Mouse (Mus musculus) heart, embryonic 11.5 days (tissue): Measurements from ENCODE around the gene Baiap2. TPM values are rescaled to one million over a fixed set of nuclear protein-coding genes. Genes with fewer than 3 reads are reported as not detected.
A peak's percentile ranks its signal among the peaks of the same experiment; 100 is the strongest.

Source experiments
- ATAC-seq: fragments of 200-750 bp; cut with Nextera tagmentation; replicated peaks from 2 replicates; pipeline ENCODE4 v1.8.0; 2017; ENCODE audit warnings: moderate library complexity; ENCODE audit not compliant: insufficient number of reproducible peaks, low FRiP score, low TSS enrichment
- H3K27ac ChIP-seq: fragments of 300-500 bp; sonication (generic); 2 replicates; pipeline ENCODE4 v1.5.1; 2014; ENCODE audit warnings: mild to moderate bottlenecking, low read depth, low read length
- H3K27me3 ChIP-seq: fragments of 300-500 bp; sonication (generic); 2 replicates; pipeline ENCODE4 v1.6.1; 2014; ENCODE audit warnings: mild to moderate bottlenecking, low read length, mixed read lengths; ENCODE audit not compliant: control insufficient read depth, insufficient read depth
- H3K36me3 ChIP-seq: fragments of 300-500 bp; sonication (generic); 2 replicates; pipeline ENCODE4 v1.6.1; 2014; ENCODE audit warnings: mild to moderate bottlenecking, low read length, moderate library complexity, mixed read lengths; ENCODE audit not compliant: control insufficient read depth, insufficient read depth
- H3K4me1 ChIP-seq: fragments of 300-500 bp; sonication (generic); 2 replicates; pipeline ENCODE4 v1.6.1; 2014; ENCODE audit warnings: low read length; ENCODE audit not compliant: control insufficient read depth, insufficient read depth
- H3K4me2 ChIP-seq: fragments of 300-500 bp; sonication (generic); 2 replicates; pipeline ENCODE4 v1.6.1; 2014; ENCODE audit warnings: mild to moderate bottlenecking, moderate library complexity
- H3K4me3 ChIP-seq: fragments of 300-500 bp; sonication (generic); 2 replicates; pipeline ENCODE4 v1.5.1; 2014; ENCODE audit warnings: low read depth, low read length
- H3K9ac ChIP-seq: fragments of 300-500 bp; sonication (generic); 2 replicates; pipeline ENCODE4 v1.6.1; 2014; ENCODE audit warnings: mild to moderate bottlenecking, low read depth, low read length, moderate library complexity
- H3K9me3 ChIP-seq: fragments of 300-500 bp; sonication (generic); replicated peaks from 2 replicates; pipeline ENCODE4 v1.6.1; 2016; ENCODE audit warnings: low read length; ENCODE audit not compliant: control insufficient read depth
- WGBS: fragments of 180-500 bp; shearing (Covaris S2); extraction: QIAGEN DNeasy Blood & Tissue Kit; methylation state at CpG from one replicate; pipeline ENCODE4 v1.1.7; 2014; ENCODE audit not compliant: insufficient replicate concordance; 5-methylcytosine and 5-hydroxymethylcytosine counted together
- polyA plus RNA-seq: library from polyadenylated mRNA; unstranded; fragments of >200 nt; fragmentation: Nextera tagmentation; extraction: Ambion mirVana; gene quantifications from 2 replicates; pipeline ENCODE4 v1.2.1, GENCODE M21; 2014

The Baiap2 gene
- polyA plus RNA-seq, 1 experiment from 2014 or later: 12.8 TPM

DNA sequence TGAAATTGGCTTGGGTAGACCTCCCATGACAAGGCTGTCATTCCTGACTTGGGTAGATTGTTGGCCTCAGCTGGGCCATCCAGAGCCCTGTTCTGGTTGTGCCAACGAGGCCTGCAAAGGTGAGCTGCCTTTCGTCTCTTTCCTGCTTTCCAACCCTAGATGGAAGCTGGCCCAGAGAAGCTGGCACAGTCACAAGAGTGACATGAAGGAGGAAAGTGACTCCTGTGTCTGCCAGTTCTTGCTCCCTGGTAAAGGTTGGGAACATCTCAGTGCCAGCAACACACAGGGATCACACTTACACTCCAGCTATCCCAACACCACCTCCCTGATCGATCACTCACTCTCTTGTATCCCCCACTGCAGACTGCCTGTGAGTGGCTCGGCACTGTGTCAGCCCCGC, 36.8 kb upstream of the Baiap2 start:
- Histone ChIP-seq H3K4me1 (peaks cover 13% of the 10 kb centered on the region), H3K36me3 (no peaks in the 10 kb centered on the region), H3K27ac (no peak overlapping the region), H3K4me2 (no peak overlapping the region), H3K27me3 (peaks cover 14% of the 10 kb centered on the region; the same call in 1 of the 2 replicates), H3K9me3 (no peaks in the 10 kb centered on the region), H3K4me3 (no peak overlapping the region), H3K9ac (no peak overlapping the region)
- ATAC-seq: no peak
- 80% methylated on average over 5 of the region's 5 CpGs for WGBS

DNA sequence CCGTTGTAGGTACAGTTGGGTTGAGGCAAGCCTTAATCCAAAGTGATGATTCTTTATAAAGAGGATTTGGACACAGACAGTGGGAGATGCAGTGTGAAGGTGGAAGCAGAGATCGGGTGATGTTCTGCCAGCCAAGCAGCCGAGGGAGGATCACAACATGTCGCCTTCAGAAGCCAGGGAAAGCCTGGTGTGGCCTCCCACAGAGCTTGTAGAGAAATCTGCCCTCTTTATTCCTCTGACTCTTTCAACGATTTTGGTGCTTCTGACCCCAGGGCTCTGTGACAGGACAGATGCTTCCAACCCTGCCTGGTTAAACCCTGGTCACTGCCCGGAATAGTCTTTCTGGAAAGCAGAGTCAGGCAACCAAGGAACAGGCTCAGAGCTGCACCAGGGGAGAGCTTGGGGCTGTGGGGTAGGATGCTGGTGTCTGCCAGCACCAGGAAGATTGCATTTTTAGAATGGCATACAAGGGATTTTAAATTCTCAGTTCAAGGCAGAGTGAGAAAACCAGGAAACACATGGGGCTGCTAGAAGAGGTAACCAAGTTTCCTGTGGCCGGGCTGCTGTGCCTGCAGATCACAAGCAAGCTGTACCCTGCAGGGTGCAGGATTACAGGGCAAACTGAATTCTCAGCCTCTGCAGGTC, 35.4 kb upstream of the Baiap2 start:
- Histone ChIP-seq H3K4me3 (no peak overlapping the region), H3K36me3 (no peaks in the 10 kb centered on the region), H3K27me3 (peaks cover 14% of the 10 kb centered on the region; the same call in 1 of the 2 replicates), H3K4me2 (no peak overlapping the region), H3K4me1 (peaks cover 13% of the 10 kb centered on the region), H3K9ac (no peak overlapping the region), H3K27ac (no peak overlapping the region), H3K9me3 (no peaks in the 10 kb centered on the region)
- no peak for ATAC-seq
- WGBS: 29% methylated on average over 7 of the region's 7 CpGs

DNA sequence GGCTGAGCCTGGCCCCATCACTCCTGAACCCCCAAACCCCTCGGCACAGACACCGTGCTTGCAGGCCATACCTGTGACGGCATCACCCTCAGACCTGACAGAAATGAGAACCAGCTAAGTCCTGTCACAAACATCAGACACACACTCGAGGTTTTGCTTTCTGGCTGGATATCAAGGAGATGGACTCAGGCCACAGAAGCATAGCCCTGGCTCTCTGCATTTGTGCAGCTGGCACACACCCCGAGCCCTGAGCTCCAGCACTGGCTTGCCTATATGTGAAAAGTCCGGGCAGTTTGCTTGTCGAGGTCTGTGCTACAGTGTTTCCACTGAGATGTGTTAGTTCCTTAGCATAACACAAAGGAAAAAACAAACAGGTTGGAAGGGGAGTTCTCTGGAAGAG, 34.9 kb upstream of the Baiap2 start:
- H3K4me2 ChIP-seq: no peak overlapping the region
- no peak overlapping the region for H3K4me3 ChIP-seq
- H3K36me3 ChIP-seq: no peaks in the 10 kb centered on the region
- H3K4me1 ChIP-seq: peaks cover 13% of the 10 kb centered on the region
- no peak overlapping the region for H3K27ac ChIP-seq
- 40% methylated on average over 7 of the region's 7 CpGs for WGBS
- no peaks in the 10 kb centered on the region for H3K9me3 ChIP-seq
- H3K27me3 ChIP-seq: peaks cover 14% of the 10 kb centered on the region; the same call in 1 of the 2 replicates
- ATAC-seq: no peak
- no peak overlapping the region for H3K9ac ChIP-seq

DNA sequence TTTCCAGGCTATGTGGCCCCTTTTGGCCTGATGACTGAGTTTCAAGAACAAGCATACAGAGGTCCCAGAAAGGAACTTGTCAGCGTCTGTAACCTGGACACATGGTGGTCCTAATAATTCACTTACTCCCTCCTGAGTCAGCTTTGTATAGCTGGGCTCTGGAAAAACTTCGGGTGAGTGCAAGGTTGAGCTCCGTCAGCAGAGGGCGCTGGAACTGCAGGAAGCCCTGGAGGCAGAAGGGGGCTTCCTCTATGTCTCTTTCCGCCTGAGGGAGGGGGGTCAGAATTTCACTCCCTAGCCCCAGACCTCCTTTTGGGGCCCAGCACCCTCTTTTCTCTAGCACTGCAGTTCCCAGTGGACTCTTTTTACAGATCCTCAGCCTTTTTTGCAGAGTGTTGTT, 33.1 kb upstream of the Baiap2 start:
- H3K9ac ChIP-seq: peak overlapping the region; percentile 59; the same call in 1 of the 2 replicates
- no peak for ATAC-seq
- no peaks in the 10 kb centered on the region for H3K36me3 ChIP-seq
- H3K9me3 ChIP-seq: no peaks in the 10 kb centered on the region
- H3K4me2 ChIP-seq: peak overlapping the region; percentile 44
- no peak overlapping the region for H3K4me3 ChIP-seq
- H3K4me1 ChIP-seq: peaks cover 20% of the 10 kb centered on the region
- peaks cover 14% of the 10 kb centered on the region; the same call in 1 of the 2 replicates for H3K27me3 ChIP-seq
- H3K27ac ChIP-seq: no peak overlapping the region
- 5% methylated on average over 5 of the region's 5 CpGs for WGBS

DNA sequence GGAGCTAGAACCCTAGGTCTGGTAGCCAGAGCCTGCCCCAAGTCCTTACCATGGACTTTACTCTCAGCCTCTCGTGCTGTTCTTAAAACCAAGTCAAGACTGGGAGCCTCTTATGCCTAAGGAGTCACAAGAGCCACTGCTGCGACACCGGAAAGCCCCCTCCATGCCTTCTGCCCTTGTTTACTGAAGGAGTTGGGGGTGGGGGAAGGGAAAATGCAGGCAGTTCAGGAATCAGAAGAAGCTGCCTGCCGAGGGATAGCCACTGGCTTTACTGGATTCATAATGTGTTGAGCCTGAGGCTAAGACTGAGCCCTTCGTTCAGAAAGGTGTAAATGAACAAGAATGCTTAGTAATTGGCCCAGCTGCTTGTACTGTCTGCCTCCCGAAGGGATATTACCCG, 29.7 kb upstream of the Baiap2 start:
- Histone ChIP-seq H3K4me2 (peak overlapping the region; percentile 89), H3K9ac (peak overlapping the region; percentile 98), H3K4me3 (peak overlapping the region; percentile 96), H3K4me1 (peaks cover 44% of the 10 kb centered on the region), H3K9me3 (no peaks in the 10 kb centered on the region), H3K36me3 (peaks cover 9% of the 10 kb centered on the region), H3K27ac (no peak overlapping the region), H3K27me3 (no peaks in the 10 kb centered on the region)
- 7% methylated on average over 7 of the region's 7 CpGs for WGBS
- ATAC-seq: no peak

DNA sequence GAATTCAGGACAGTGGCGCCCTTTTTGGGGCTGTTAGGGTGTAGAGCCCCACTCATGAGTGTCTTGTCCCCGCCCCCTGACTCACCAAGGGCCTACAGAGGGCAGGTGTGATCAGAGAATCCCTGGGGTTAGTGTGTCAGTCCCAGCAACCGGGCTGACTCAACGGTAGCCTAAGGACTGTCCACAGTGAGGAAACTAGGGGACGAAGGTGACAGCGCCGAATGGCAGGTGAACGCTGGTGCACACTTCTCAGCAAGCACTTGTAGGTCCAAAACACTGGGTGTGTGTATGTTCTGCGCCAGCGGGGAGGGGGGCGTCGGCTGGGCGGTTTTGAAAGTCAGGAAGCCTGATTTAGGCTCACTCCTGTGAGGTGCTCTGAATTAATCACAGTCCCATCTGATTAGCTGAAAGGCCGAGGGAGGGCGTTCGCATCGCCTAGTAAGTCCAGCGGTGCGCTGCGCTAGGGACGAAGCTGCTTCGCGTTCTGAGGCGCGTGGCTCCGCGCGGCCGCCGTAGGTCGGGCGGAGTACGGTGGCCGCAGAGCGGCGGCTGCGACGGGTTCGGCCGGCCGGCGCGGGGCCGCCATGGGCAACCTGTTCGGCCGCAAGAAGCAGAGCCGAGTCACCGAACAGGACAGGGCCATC, 29.1 kb upstream of the Baiap2 start, which contains the start of gene Chmp6:
TSS of gene Chmp6 (plus strand) at position 151 of the 644 bp plus-strand sequence.
- no peaks in the 10 kb centered on the region for H3K27me3 ChIP-seq
- WGBS: under 1% methylated on average over 48 of the region's 48 CpGs

DNA sequence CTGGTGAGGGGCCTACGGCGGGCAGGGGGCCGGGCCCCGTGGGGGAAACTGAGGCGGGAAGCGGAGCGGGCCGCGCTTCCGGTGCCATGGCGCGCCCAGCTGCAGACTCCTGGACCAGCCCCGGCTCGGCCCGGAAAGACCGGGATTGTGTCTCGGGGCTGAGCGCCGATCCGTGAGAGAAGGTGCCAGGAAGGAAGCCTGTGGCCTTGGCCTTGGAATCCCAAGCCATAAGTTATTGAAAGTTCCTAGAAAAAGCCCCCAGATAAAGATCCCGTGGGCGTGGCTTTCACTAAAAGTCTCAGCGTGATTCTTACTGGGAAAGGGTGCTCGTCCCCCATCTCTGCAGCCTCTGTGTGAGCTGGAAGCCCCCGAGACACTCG, 28.6 kb upstream of the Baiap2 start:
- peak overlapping the region; percentile 96 for H3K4me3 ChIP-seq
- WGBS: under 1% methylated on average over 26 of the region's 26 CpGs
- peak overlapping the region; percentile 98 for H3K9ac ChIP-seq
- H3K9me3 ChIP-seq: no peaks in the 10 kb centered on the region
- no peaks in the 10 kb centered on the region for H3K27me3 ChIP-seq
- no peak for ATAC-seq
- H3K4me1 ChIP-seq: peaks cover 43% of the 10 kb centered on the region
- H3K27ac ChIP-seq: peak overlapping the region; percentile 85
- H3K36me3 ChIP-seq: peaks cover 20% of the 10 kb centered on the region
- H3K4me2 ChIP-seq: peak overlapping the region; percentile 89

More for the DNA sequence above, 29.1 kb upstream of the Baiap2 start, which contains the start of gene Chmp6:
- ATAC-seq: peak; percentile 62; the same call in 1 of the 2 replicates
- H3K4me3 ChIP-seq: peak within 1 kb of the TSS; percentile 96
- H3K36me3 ChIP-seq: peaks cover 14% of the 10 kb centered on the region
- H3K27ac ChIP-seq: peak within 1 kb of the TSS; percentile 85
- H3K9ac ChIP-seq: peak within 1 kb of the TSS; percentile 98
- no peaks in the 10 kb centered on the region for H3K9me3 ChIP-seq
- H3K4me1 ChIP-seq: peaks cover 44% of the 10 kb centered on the region
- peak within 1 kb of the TSS; percentile 89 for H3K4me2 ChIP-seq

DNA sequence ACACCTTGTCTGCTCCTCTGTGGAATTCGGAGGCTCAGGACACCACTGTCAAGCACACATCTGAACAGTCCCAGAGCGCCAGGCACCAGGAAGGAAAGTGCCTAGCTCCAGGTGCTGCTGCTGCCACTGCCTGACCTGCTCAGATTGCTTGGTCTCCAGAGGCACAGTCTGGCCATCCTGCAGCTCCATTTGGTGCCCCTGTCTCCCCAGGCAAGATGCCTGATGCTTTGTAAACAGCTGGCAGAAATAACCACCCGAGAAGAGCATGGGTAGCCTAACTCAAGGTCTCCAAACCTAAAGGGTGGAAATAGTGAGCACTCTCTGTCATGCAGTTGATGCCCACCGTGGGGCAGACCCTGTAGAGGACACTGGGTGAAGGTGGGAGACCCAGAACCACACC, 28.2 kb upstream of the Baiap2 start:
- ATAC-seq: no peak
- peak overlapping the region; percentile 89 for H3K4me2 ChIP-seq
- peaks cover 22% of the 10 kb centered on the region for H3K36me3 ChIP-seq
- peak overlapping the region; percentile 96 for H3K4me3 ChIP-seq
- H3K27me3 ChIP-seq: no peaks in the 10 kb centered on the region
- peak overlapping the region; percentile 98 for H3K9ac ChIP-seq
- 21% methylated on average over 4 of the region's 4 CpGs for WGBS
- H3K9me3 ChIP-seq: no peaks in the 10 kb centered on the region
- H3K4me1 ChIP-seq: peaks cover 40% of the 10 kb centered on the region
- H3K27ac ChIP-seq: peak overlapping the region; percentile 85; the same call in 1 of the 2 replicates
